Mouse (Mus musculus): ENCODE measurements around the gene Aars2. TPM values are rescaled to one million over a fixed set of nuclear protein-coding genes. Genes with fewer than 3 reads are reported as not detected.

The Aars2 gene
- polyA plus RNA-seq, 1 experiment from 2014 or later: 5.6 TPM

- Histone ChIP-seq H3K4me3 (ENCODE audit: low read depth, low read length) (peak within 1 kb of the TSS; percentile 42), H3K4me2 (ENCODE audit: low read depth, low read length) (peak within 1 kb of the TSS; percentile 56), H3K4me1 (ENCODE audit: control insufficient read depth, low read depth, low read length) (peaks cover 7% of the 10 kb centered on the region), H3K36me3 (ENCODE audit: control insufficient read depth, insufficient read depth) (no peaks in the 10 kb centered on the region), H3K9me3 (replicated peaks; ENCODE audit: control insufficient read depth, low read length) (no peaks in the 10 kb centered on the region), H3K27me3 (ENCODE audit: control insufficient read depth, insufficient read depth, low read depth, low read length) (peaks cover 72% of the 10 kb centered on the region), H3K9ac (ENCODE audit: low read depth, low read length) (no peak within 1 kb of the TSS), H3K27ac (ENCODE audit: low read length) (no peak within 1 kb of the TSS)
- 2% methylated on average over 24 of the region's 29 CpGs for WGBS (ENCODE audit: insufficient replicate concordance)
- ATAC-seq (ENCODE audit: low read depth): no peak
These were observed 43.1 kb downstream of the Aars2 start, which contains the start of gene Tmem151b for GRCm38 (mm10) chr17:45549617-45550181. Gene Tmem151b (minus strand): TSS chr17:45549677.

GRCm38 (mm10) chr17:45550253-45550652 is 43.6 kb downstream of the Aars2 start:
- Histone ChIP-seq H3K9ac (ENCODE audit: low read depth, low read length) (no peak overlapping the region), H3K4me2 (ENCODE audit: low read depth, low read length) (no peak overlapping the region), H3K27ac (ENCODE audit: low read length) (no peak overlapping the region), H3K4me3 (ENCODE audit: low read depth, low read length) (no peak overlapping the region), H3K4me1 (ENCODE audit: control insufficient read depth, low read depth, low read length) (peaks cover 10% of the 10 kb centered on the region), H3K36me3 (ENCODE audit: control insufficient read depth, insufficient read depth) (no peaks in the 10 kb centered on the region), H3K27me3 (ENCODE audit: control insufficient read depth, insufficient read depth, low read depth, low read length) (peaks cover 67% of the 10 kb centered on the region), H3K9me3 (replicated peaks; ENCODE audit: control insufficient read depth, low read length) (no peaks in the 10 kb centered on the region)
- ATAC-seq (ENCODE audit: low read depth): no peak
- 41% methylated on average over 5 of the region's 5 CpGs for WGBS (ENCODE audit: insufficient replicate concordance)

GRCm38 (mm10) chr17:45551249-45551796 is 44.7 kb downstream of the Aars2 start:
- H3K4me3 ChIP-seq (ENCODE audit: low read depth, low read length): no peak overlapping the region
- H3K9ac ChIP-seq (ENCODE audit: low read depth, low read length): no peak overlapping the region
- H3K36me3 ChIP-seq (ENCODE audit: control insufficient read depth, insufficient read depth): no peaks in the 10 kb centered on the region
- H3K4me1 ChIP-seq (ENCODE audit: control insufficient read depth, low read depth, low read length): peaks cover 20% of the 10 kb centered on the region
- WGBS (ENCODE audit: insufficient replicate concordance): 52% methylated on average over 7 of the region's 7 CpGs
- H3K9me3 ChIP-seq (replicated peaks; ENCODE audit: control insufficient read depth, low read length): no peaks in the 10 kb centered on the region
- no peak overlapping the region for H3K4me2 ChIP-seq (ENCODE audit: low read depth, low read length)
- no peak overlapping the region for H3K27ac ChIP-seq (ENCODE audit: low read length)
- ATAC-seq (ENCODE audit: low read depth): no peak
- peaks cover 64% of the 10 kb centered on the region for H3K27me3 ChIP-seq (ENCODE audit: control insufficient read depth, insufficient read depth, low read depth, low read length)

GRCm38 (mm10) chr17:45551816-45552451 is 45.3 kb downstream of the Aars2 start:
- Histone ChIP-seq H3K4me2 (ENCODE audit: low read depth, low read length) (no peak overlapping the region), H3K36me3 (ENCODE audit: control insufficient read depth, insufficient read depth) (no peaks in the 10 kb centered on the region), H3K27ac (ENCODE audit: low read length) (no peak overlapping the region), H3K9ac (ENCODE audit: low read depth, low read length) (no peak overlapping the region), H3K9me3 (replicated peaks; ENCODE audit: control insufficient read depth, low read length) (no peaks in the 10 kb centered on the region), H3K27me3 (ENCODE audit: control insufficient read depth, insufficient read depth, low read depth, low read length) (peaks cover 63% of the 10 kb centered on the region), H3K4me3 (ENCODE audit: low read depth, low read length) (no peak overlapping the region), H3K4me1 (ENCODE audit: control insufficient read depth, low read depth, low read length) (peaks cover 20% of the 10 kb centered on the region)
- no peak; the same call in 1 of the 2 replicates for ATAC-seq (ENCODE audit: low read depth)
- WGBS (ENCODE audit: insufficient replicate concordance): 2% methylated on average over 8 of the region's 8 CpGs

GRCm38 (mm10) chr17:45553065-45553464 is 46.4 kb downstream of the Aars2 start:
- WGBS (ENCODE audit: insufficient replicate concordance): 60% methylated on average over 3 of the region's 3 CpGs

GRCm38 (mm10) chr17:45554420-45554819 is 47.8 kb downstream of the Aars2 start:
- H3K4me1 ChIP-seq (ENCODE audit: control insufficient read depth, low read depth, low read length): peaks cover 21% of the 10 kb centered on the region
- no peak overlapping the region for H3K4me3 ChIP-seq (ENCODE audit: low read depth, low read length)
- no peak overlapping the region for H3K27ac ChIP-seq (ENCODE audit: low read length)
- H3K27me3 ChIP-seq (ENCODE audit: control insufficient read depth, insufficient read depth, low read depth, low read length): peaks cover 43% of the 10 kb centered on the region
- H3K4me2 ChIP-seq (ENCODE audit: low read depth, low read length): no peak overlapping the region
- H3K36me3 ChIP-seq (ENCODE audit: control insufficient read depth, insufficient read depth): no peaks in the 10 kb centered on the region
- H3K9ac ChIP-seq (ENCODE audit: low read depth, low read length): no peak overlapping the region
- WGBS (ENCODE audit: insufficient replicate concordance): 19% methylated on average over 1 of the region's 1 CpGs
- H3K9me3 ChIP-seq (replicated peaks; ENCODE audit: control insufficient read depth, low read length): no peaks in the 10 kb centered on the region
- no peak for ATAC-seq (ENCODE audit: low read depth)

More at GRCm38 (mm10) chr17:45553065-45553464, 46.4 kb downstream of the Aars2 start:
- no peak for ATAC-seq (ENCODE audit: low read depth)
- H3K27ac ChIP-seq (ENCODE audit: low read length): no peak overlapping the region
- H3K9me3 ChIP-seq (replicated peaks; ENCODE audit: control insufficient read depth, low read length): no peaks in the 10 kb centered on the region
- no peak overlapping the region for H3K4me3 ChIP-seq (ENCODE audit: low read depth, low read length)
- H3K4me1 ChIP-seq (ENCODE audit: control insufficient read depth, low read depth, low read length): peaks cover 23% of the 10 kb centered on the region
- H3K27me3 ChIP-seq (ENCODE audit: control insufficient read depth, insufficient read depth, low read depth, low read length): peaks cover 56% of the 10 kb centered on the region
- H3K9ac ChIP-seq (ENCODE audit: low read depth, low read length): no peak overlapping the region
- no peak overlapping the region for H3K4me2 ChIP-seq (ENCODE audit: low read depth, low read length)
- no peaks in the 10 kb centered on the region for H3K36me3 ChIP-seq (ENCODE audit: control insufficient read depth, insufficient read depth)

GRCm38 (mm10) chr17:45555452-45556106 is 48.9 kb downstream of the Aars2 start, which contains the start of gene Nfkbie:
Gene Nfkbie (plus strand): TSS chr17:45555703.
- H3K36me3 ChIP-seq (ENCODE audit: control insufficient read depth, insufficient read depth): no peaks in the 10 kb centered on the region
- H3K4me2 ChIP-seq (ENCODE audit: low read depth, low read length): peak within 1 kb of the TSS; percentile 95
- peak; percentile 81 for ATAC-seq (ENCODE audit: low read depth)
- no peak within 1 kb of the TSS for H3K27ac ChIP-seq (ENCODE audit: low read length)
- H3K27me3 ChIP-seq (ENCODE audit: control insufficient read depth, insufficient read depth, low read depth, low read length): peaks cover 31% of the 10 kb centered on the region
- H3K4me1 ChIP-seq (ENCODE audit: control insufficient read depth, low read depth, low read length): peaks cover 18% of the 10 kb centered on the region
- H3K9ac ChIP-seq (ENCODE audit: low read depth, low read length): peak within 1 kb of the TSS; percentile 58
- peak within 1 kb of the TSS; percentile 72 for H3K4me3 ChIP-seq (ENCODE audit: low read depth, low read length)
- under 1% methylated on average over 44 of the region's 45 CpGs for whole genome bisulfite sequencing (ENCODE audit: insufficient replicate concordance)
- H3K9me3 ChIP-seq (replicated peaks; ENCODE audit: control insufficient read depth, low read length): no peaks in the 10 kb centered on the region

GRCm38 (mm10) chr17:45556107-45556489 is 49.5 kb downstream of the Aars2 start:
- Histone ChIP-seq H3K9ac (ENCODE audit: low read depth, low read length) (peak overlapping the region; percentile 58; the same call in 1 of the 2 replicates), H3K27me3 (ENCODE audit: control insufficient read depth, insufficient read depth, low read depth, low read length) (peaks cover 26% of the 10 kb centered on the region), H3K36me3 (ENCODE audit: control insufficient read depth, insufficient read depth) (no peaks in the 10 kb centered on the region), H3K4me2 (ENCODE audit: low read depth, low read length) (peak overlapping the region; percentile 95), H3K4me1 (ENCODE audit: control insufficient read depth, low read depth, low read length) (peaks cover 18% of the 10 kb centered on the region), H3K27ac (ENCODE audit: low read length) (no peak overlapping the region), H3K9me3 (replicated peaks; ENCODE audit: control insufficient read depth, low read length) (no peaks in the 10 kb centered on the region), H3K4me3 (ENCODE audit: low read depth, low read length) (peak overlapping the region; percentile 72)
- no peak for ATAC-seq (ENCODE audit: low read depth)
- WGBS (ENCODE audit: insufficient replicate concordance): 1% methylated on average over 14 of the region's 14 CpGs

All from liver, embryonic 16.5 days (tissue).